Comparison of ENCODE assay signal across 7 mouse cellular contexts in the genomic region with DNA sequence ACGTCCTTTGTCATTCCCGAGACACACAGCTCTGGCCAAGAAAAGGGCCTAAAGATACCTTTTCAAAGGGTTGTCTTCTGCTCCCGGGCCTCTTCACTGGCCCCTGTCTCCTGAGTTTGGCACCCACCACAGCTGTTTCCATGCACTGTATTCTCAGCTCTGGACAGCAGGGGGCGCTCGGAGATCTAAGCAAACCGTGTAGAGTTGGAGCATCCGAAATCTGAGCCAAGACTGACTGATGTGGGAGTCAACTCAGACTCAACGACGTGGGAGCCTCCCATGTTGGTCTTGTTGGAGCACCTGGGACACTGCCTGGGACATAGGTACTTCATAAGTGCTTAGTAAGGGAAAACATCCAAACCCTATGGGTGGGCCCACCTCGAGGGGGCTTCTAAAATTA. TPM values are rescaled to one million over a fixed set of nuclear protein-coding genes. Genes with fewer than 3 reads are reported as not detected.
A peak's percentile ranks its signal among the peaks of the same experiment; 100 is the strongest.
DNase-seq lines count a peak whose midpoint lies in the region; ATAC-seq and TF ChIP-seq lines count a peak whose summit lies in the region.

No protein-coding gene starts in this region.

- intact Hi-C loops in left cerebral cortex, postnatal 25 days (cut with DNase I): loop anchor here (1.0 to 10.0 kb wide), 3 partner anchors 118 to 886 kb away; no protein-coding TSS in a partner anchor

- H3K4me2 ChIP-seq in intestine, postnatal 0 days (replicated peaks; ENCODE audit: low read depth): no peak overlapping the region
- H3K4me2 ChIP-seq in midbrain, embryonic 12.5 days (replicated peaks): no peak overlapping the region

- H3K27me3 ChIP-seq in intestine, postnatal 0 days (replicated peaks; ENCODE audit: control insufficient read depth, insufficient read depth, low read length): no peaks in the 10 kb centered on the region
- H3K27me3 ChIP-seq in midbrain, embryonic 12.5 days: peaks cover 6% of the 10 kb centered on the region; the same call in 1 of the 2 replicates
- H3K27me3 ChIP-seq in small intestine, adult 2 months (ENCODE audit: control insufficient read depth, insufficient read depth, low read length): no peaks in the 10 kb centered on the region

- TF ChIP-seq POLR2A in small intestine, adult 2 months (IDR thresholded peaks at IDR 0.05; ENCODE audit: low read depth, low read length): no peak

- 10% methylated on average over 10 of the region's 10 CpGs for WGBS in intestine, postnatal 0 days
- 15% methylated on average over 10 of the region's 10 CpGs for WGBS in midbrain, embryonic 12.5 days
- 12% methylated on average over 10 of the region's 10 CpGs for WGBS in small intestine, adult 2 months

- H3K36me3 ChIP-seq in intestine, postnatal 0 days (ENCODE audit: control insufficient read depth, insufficient read depth): peaks cover 18% of the 10 kb centered on the region
- H3K36me3 ChIP-seq in midbrain, embryonic 12.5 days: peaks cover 16% of the 10 kb centered on the region
- H3K36me3 ChIP-seq in small intestine, adult 2 months (ENCODE audit: control insufficient read depth, insufficient read depth, low read length): peaks cover 9% of the 10 kb centered on the region

- peak; percentile 65 for DNase-seq in adrenal gland, adult 8-10 months
- DNase-seq in embryo, embryonic 10 days (ENCODE audit: low spot score): peak; percentile 91
- peak; percentile 70 for DNase-seq in gastrocnemius, postnatal 25 days
- DNase-seq in left cerebral cortex, postnatal 25 days (ENCODE audit: low spot score in 2 of 2): peak; percentile 86 to 88

- no peak overlapping the region for H3K27ac ChIP-seq in intestine, postnatal 0 days (ENCODE audit: low read depth, low read length)
- H3K27ac ChIP-seq in midbrain, embryonic 12.5 days (replicated peaks): no peak overlapping the region
- no peak overlapping the region for H3K27ac ChIP-seq in small intestine, adult 2 months (ENCODE audit: insufficient read depth, low read depth, low read length)

- no peak overlapping the region for H3K9ac ChIP-seq in intestine, postnatal 0 days (ENCODE audit: low read depth, low read length)
- no peak overlapping the region for H3K9ac ChIP-seq in midbrain, embryonic 12.5 days (replicated peaks)

- TF ChIP-seq CTCF in intestine, postnatal 0 days (IDR thresholded peaks at IDR 0.05; ENCODE audit: low read depth): peak; percentile 96
- TF ChIP-seq CTCF in small intestine, adult 2 months (IDR thresholded peaks at IDR 0.05; ENCODE audit: extremely low read depth, insufficient read length, insufficient replicate concordance, low read depth, low read length): peak; percentile 91; the same call in 1 of the 2 replicates

- H3K9me3 ChIP-seq in intestine, postnatal 0 days (ENCODE audit: control insufficient read depth): no peaks in the 10 kb centered on the region
- no peaks in the 10 kb centered on the region for H3K9me3 ChIP-seq in midbrain, embryonic 12.5 days

- ATAC-seq in intestine, postnatal 0 days: no peak
- ATAC-seq in midbrain, embryonic 12.5 days (ENCODE audit: low FRiP score, low read depth): 0 out of 2 replicates have a peak, but pooled peaks have one; percentile 6

- H3K4me1 ChIP-seq in intestine, postnatal 0 days (replicated peaks; ENCODE audit: control insufficient read depth, insufficient read depth, low read length): no peaks in the 10 kb centered on the region; the same call in 1 of the 2 replicates
- no peaks in the 10 kb centered on the region for H3K4me1 ChIP-seq in midbrain, embryonic 12.5 days
- H3K4me1 ChIP-seq in small intestine, adult 2 months (ENCODE audit: control insufficient read depth, insufficient read depth, insufficient read length, low read length): peaks cover 23% of the 10 kb centered on the region

- no peak overlapping the region for H3K4me3 ChIP-seq in intestine, postnatal 0 days (ENCODE audit: low read depth, low read length)
- no peak overlapping the region for H3K4me3 ChIP-seq in midbrain, embryonic 12.5 days
- no peak overlapping the region for H3K4me3 ChIP-seq in small intestine, adult 2 months (ENCODE audit: low read depth, low read length)

RNA-seq across cellular contexts. Expression of a gene that starts 10.1 kb away (rescaled TPM):
- 100 to 1,000 TPM in 2 of 4 experiments, 10 to 100 TPM in 2; 80.9 to 130 (median 112) TPM for total RNA-seq in adrenal gland, adult 8-10 months (2022)
- total RNA-seq in gastrocnemius, postnatal 25 days (2021): 10 to 100 TPM; 28.0 to 28.1 TPM
- 127 and 135 TPM in 2 replicates for polyA plus RNA-seq in intestine, postnatal 0 days (2015; fragmentation: Nextera tagmentation; extraction: Ambion mirVana)
- total RNA-seq in left cerebral cortex, postnatal 25 days (2021): 10 to 100 TPM; 65.2 to 67.0 TPM
- polyA plus RNA-seq in midbrain, embryonic 12.5 days (2016; fragmentation: Nextera tagmentation; extraction: Ambion mirVana): 215 and 235 TPM in 2 replicates
- 65.0 and 109 TPM in 2 replicates for polyA plus RNA-seq in small intestine, adult 2 months (2012; rRNA removed)

RNA-seq across cellular contexts. Expression of a gene that starts 10.4 kb away (rescaled TPM):
- 1,000 to 10,000 TPM in 3 of 4 experiments, 100 to 1,000 TPM in 1; 952 to 1,243 (median 1,190) TPM for total RNA-seq in adrenal gland, adult 8-10 months (2022)
- 1,000 to 10,000 TPM; 1,728 to 1,814 TPM for total RNA-seq in gastrocnemius, postnatal 25 days (2021)
- 2,406 and 2,420 TPM in 2 replicates for polyA plus RNA-seq in intestine, postnatal 0 days (2015; fragmentation: Nextera tagmentation; extraction: Ambion mirVana)
- 1,000 to 10,000 TPM; 1,169 to 1,197 TPM for total RNA-seq in left cerebral cortex, postnatal 25 days (2021)
- polyA plus RNA-seq in midbrain, embryonic 12.5 days (2016; fragmentation: Nextera tagmentation; extraction: Ambion mirVana): 895 and 905 TPM in 2 replicates
- 631 and 1,064 TPM in 2 replicates for polyA plus RNA-seq in small intestine, adult 2 months (2012; rRNA removed)

RNA-seq across cellular contexts. Expression of a gene that starts 10.6 kb away (rescaled TPM):
- total RNA-seq in adrenal gland, adult 8-10 months (2022): 1 to 10 TPM in 1 of 4 experiments, not detected in 3; 1.4 TPM
- not detected for total RNA-seq in gastrocnemius, postnatal 25 days (2021)
- 1.0 and 1.9 TPM in 2 replicates for polyA plus RNA-seq in intestine, postnatal 0 days (2015; fragmentation: Nextera tagmentation; extraction: Ambion mirVana)
- under 1 TPM in 1 of 2 experiments, not detected in 1; 0.62 TPM for total RNA-seq in left cerebral cortex, postnatal 25 days (2021)
- 2.1 and 3.0 TPM in 2 replicates for polyA plus RNA-seq in midbrain, embryonic 12.5 days (2016; fragmentation: Nextera tagmentation; extraction: Ambion mirVana)
- 11.4 TPM in 1 of 2 replicates, not detected in the other for polyA plus RNA-seq in small intestine, adult 2 months (2012; rRNA removed)

RNA-seq across cellular contexts. Expression of a gene that starts 31.0 kb away (rescaled TPM):
- total RNA-seq in adrenal gland, adult 8-10 months (2022): 10 to 100 TPM in 1 of 4 experiments, 1 to 10 TPM in 3; 5.6 to 10.8 (median 7.9) TPM
- under 1 TPM; 0.67 to 0.70 TPM for total RNA-seq in gastrocnemius, postnatal 25 days (2021)
- polyA plus RNA-seq in intestine, postnatal 0 days (2015; fragmentation: Nextera tagmentation; extraction: Ambion mirVana): 3.9 and 4.0 TPM in 2 replicates
- 1 to 10 TPM; 8.6 TPM for total RNA-seq in left cerebral cortex, postnatal 25 days (2021)
- 5.2 and 5.7 TPM in 2 replicates for polyA plus RNA-seq in midbrain, embryonic 12.5 days (2016; fragmentation: Nextera tagmentation; extraction: Ambion mirVana)
- 1.6 and 3.6 TPM in 2 replicates for polyA plus RNA-seq in small intestine, adult 2 months (2012; rRNA removed)

RNA-seq across cellular contexts. Expression of a gene that starts 57.7 kb away (rescaled TPM):
- 10 to 100 TPM; 19.5 to 46.7 (median 34.6) TPM for total RNA-seq in adrenal gland, adult 8-10 months (2022)
- total RNA-seq in gastrocnemius, postnatal 25 days (2021): 1 to 10 TPM; 3.9 to 5.0 TPM
- polyA plus RNA-seq in intestine, postnatal 0 days (2015; fragmentation: Nextera tagmentation; extraction: Ambion mirVana): 79.5 and 92.3 TPM in 2 replicates
- 1 to 10 TPM; 4.9 to 5.8 TPM for total RNA-seq in left cerebral cortex, postnatal 25 days (2021)
- 4.0 and 4.7 TPM in 2 replicates for polyA plus RNA-seq in midbrain, embryonic 12.5 days (2016; fragmentation: Nextera tagmentation; extraction: Ambion mirVana)
- polyA plus RNA-seq in small intestine, adult 2 months (2012; rRNA removed): 48.7 and 124 TPM in 2 replicates
